Mouse (Mus musculus) embryo, embryonic 9.5 days (tissue): ENCODE data around the gene Gper1.
A peak's percentile ranks its signal among the peaks of the same experiment; 100 is the strongest.

ENCODE experiments used
- DNase-seq: peaks from one replicate; pipeline ENCODE4 v3.0.0-alpha.2; 2017; ENCODE audit errors: extremely low spot score

Gper1 gene

DNA sequence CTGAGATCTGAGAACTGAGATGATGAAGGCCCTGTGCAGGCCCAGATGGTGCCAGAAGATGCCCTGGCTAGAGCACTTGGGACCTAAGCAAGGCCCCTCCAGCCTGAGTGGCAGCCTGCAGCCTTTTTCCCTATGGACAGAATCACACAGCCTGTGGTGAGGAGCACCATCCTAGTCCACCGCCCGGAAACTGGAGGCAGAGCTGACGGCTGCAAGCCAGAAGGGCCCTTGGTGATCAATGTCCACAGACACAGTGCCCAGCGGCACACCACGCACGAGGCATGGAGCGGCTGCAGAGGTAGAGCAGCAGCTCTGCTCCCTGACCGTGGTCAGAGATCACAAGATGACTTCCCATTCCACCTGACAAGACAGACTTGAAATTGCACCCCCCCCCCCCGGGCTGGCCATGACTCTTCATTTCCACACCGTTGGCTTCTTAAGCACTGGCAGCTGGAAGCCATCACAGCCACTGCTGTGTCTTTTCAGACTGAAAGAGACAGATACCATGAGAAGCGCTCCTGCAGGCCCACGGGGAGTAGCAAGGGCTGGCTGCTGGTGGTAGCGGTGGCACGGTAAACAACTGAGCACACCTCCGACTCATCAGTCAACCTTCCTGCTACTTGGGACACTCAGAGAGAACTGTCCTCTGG, 11.2 kb upstream of the Gper1 start:
- no peak for DNase-seq

DNA sequence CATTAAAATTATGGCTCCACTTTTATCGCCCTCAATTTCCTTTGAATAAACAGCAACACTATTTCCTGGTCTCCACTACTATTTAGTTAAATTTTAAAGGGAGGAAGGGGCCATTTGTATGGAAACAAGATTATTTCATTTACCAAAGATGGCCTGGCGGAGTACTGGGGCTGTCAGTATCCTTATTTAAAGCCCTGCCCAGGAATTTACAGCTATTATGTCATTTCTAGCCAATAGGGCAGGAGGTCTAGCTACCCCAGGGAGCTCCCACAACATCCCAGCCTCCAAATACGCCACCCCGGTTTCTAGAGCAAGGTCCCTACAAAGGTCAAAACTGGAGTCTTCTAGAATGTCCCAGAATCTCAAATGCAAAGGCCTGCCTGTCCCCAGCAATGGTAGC, 9.4 kb upstream of the Gper1 start:
- DNase-seq = no peak

GRCm38 (mm10) chr5:139415001-139415400, 8.0 kb upstream of the Gper1 start:
- DNase-seq = no peak

GRCm38 (mm10) chr5:139416942-139417341, 6.0 kb upstream of the Gper1 start:
- peak; percentile 21 for DNase-seq

DNA sequence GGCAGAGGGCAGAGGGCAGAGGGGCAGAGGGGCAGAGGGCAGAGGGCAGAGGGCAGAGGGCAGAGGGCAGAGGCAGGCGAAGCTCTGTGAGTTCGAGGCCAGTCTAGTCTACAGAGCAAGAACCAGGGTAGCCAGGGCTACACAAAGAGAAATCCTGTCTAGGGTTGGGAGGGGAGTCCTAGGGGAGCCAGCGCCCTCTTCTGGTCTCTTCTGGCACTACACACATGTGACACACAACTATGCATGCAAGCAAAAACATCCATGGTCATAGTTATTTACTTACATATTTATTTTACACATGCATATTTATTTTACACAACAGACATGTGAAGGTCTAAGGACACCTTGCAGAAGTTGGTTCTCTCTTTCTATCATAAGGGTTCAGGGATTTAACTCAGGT, 5.5 kb upstream of the Gper1 start:
- DNase-seq = no peak

DNA sequence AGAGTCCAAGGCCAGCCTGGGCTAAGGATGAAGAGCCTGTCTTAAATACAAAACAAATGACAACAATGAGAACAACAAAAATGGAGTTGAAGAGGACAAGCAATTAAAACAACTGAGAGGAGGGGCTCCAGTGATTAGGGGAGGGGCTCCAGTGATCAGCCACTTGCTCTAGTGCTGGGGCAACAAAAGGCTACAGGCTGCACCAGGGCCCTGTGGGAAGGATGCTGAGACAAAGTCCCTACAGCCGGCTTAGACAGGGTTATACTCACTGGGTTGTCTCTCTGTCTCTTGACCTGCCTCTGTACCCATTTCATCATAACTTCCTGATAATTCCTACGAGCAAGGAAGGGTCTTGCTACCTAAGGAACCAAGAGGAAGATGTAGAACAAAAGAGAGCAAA, 4.8 kb upstream of the Gper1 start:
- no peak for DNase-seq

GRCm38 (mm10) chr5:139418633-139419032, 4.3 kb upstream of the Gper1 start:
- peak; percentile 40 for DNase-seq

GRCm38 (mm10) chr5:139425198-139425597, 2.2 kb downstream of the Gper1 start:
- DNase-seq = no peak

GRCm38 (mm10) chr5:139427001-139427400, 4.0 kb downstream of the Gper1 start:
- DNase-seq = no peak

GRCm38 (mm10) chr5:139427989-139428388, 5.0 kb downstream of the Gper1 start:
- no peak for DNase-seq

DNA sequence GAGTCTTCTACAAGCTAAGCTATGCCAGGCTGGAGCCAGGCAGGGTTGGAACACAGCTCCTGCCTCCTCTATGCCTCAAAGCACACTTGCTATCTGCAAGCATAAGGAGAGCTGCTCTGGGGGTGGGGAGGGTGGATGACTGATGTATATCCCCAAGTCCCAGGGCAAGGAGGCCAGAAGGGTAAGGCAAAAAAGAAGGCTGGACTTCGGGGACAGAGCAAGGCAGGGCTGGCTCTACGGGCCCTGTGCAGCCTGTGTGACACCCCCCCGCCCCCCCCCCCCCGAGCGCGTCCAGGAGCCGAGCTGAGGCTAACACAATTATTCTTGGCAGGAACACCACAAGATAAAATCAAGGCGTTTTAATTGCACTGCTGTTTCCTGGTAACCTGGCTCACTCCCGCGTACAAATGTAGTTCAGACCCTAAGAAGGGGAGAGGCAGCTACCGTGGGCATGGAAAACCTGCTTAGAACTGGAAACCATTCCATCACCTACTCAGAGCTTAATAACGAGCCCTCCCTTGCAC, 6.9 kb downstream of the Gper1 start:
- DNase-seq = no peak

GRCm38 (mm10) chr5:139432333-139432732, 9.4 kb downstream of the Gper1 start:
- no peak for DNase-seq

DNA sequence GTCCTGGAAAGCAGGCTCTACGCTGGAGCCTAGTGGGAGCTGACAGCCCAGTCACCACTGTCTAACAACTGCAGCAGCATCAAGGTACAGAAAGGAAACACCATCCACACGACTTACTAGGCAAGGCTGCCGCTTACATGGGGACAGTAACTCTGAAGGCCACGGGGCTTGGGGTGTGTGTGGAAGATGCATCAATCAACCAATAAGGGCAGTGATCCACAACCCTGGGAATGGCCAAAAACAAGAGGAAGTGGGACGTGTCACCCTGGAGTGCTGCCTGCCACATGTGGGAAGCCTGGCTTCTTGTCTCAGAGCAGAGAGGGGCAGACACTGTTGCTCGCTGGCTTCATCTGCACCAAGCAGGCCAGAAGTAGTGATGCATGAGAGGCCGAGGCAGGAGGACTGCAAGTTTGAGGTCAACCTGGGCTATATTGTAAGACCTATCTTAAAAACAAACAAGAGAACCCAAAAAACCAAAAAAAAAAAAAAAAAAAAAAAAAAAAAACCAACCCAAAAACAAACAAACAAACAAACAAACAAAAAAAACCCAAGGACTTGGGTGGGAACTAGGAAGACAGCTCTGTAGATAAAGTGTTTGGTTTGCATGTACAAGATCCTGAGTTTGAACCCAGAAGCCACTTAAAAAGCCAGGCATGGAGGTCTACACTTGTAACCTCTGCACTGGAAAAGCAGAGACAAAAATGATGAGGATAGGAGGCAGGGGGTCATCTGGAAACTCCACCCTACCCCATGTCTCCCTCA, 10.0 kb downstream of the Gper1 start:
- no peak for DNase-seq

GRCm38 (mm10) chr5:139433842-139434568, 11.1 kb downstream of the Gper1 start:
- no peak for DNase-seq

GRCm38 (mm10) chr5:139434940-139435339, 12.0 kb downstream of the Gper1 start:
- peak; percentile 26 for DNase-seq

DNA sequence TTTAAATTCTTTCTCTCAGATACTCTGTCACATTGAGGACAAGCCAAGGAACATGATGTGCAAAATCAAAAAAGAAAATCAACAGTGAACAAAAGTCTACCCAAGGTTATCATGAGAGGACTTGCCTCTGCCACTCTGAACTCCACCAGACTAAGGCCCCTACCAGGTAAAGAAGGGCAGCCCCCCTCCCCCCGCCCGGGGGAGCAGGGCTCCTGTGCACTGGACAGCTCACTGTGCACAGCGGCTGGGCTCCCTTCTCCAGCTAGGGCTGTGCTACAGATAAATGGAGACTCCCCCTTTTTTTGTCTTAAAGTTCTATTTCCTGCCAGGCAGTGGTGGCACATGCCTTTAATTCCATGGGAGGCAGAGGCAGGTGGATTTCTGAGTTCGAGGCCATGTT, 14.8 kb downstream of the Gper1 start:
- DNase-seq = no peak

- DNase-seq = no peak
These were observed 15.5 kb downstream of the Gper1 start for GRCm38 (mm10) chr5:139438440-139438839.

DNA sequence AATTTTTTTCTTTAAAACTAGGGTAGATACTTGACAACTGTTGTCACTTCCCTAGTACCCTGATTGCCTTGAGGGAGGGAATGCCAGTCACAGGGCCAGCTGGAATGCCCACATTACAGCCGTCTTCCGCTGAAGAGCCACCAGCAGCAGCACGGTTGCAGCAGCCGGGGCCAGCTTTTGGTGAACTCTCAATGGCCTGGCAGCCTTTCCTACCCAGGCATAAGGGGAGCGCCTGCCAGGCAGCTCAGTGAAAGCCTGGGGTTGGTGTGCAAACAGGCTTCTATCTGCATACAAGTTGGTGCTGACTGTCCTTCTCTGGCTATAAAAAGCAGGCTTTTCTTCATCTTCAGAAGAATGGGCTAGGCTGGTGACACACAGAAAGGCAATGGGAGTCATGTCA, 17.5 kb downstream of the Gper1 start:
- no peak for DNase-seq

- no peak for DNase-seq
These were observed 18.2 kb downstream of the Gper1 start for GRCm38 (mm10) chr5:139440926-139441725.

DNA sequence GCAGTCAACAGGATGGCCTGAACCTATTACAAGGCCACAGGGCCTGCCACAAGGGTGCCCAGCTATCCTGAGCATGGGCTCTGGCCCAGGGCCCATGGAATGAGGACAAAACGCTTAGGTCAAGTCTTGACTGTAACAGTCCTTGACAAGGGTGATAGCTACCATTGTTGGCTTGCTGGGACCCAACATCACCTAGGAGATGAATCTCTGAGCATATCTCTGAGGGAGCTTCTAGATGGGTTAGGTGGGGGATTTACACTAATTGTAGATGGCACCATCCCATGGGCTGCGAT, 18.7 kb downstream of the Gper1 start:
- no peak for DNase-seq

DNA sequence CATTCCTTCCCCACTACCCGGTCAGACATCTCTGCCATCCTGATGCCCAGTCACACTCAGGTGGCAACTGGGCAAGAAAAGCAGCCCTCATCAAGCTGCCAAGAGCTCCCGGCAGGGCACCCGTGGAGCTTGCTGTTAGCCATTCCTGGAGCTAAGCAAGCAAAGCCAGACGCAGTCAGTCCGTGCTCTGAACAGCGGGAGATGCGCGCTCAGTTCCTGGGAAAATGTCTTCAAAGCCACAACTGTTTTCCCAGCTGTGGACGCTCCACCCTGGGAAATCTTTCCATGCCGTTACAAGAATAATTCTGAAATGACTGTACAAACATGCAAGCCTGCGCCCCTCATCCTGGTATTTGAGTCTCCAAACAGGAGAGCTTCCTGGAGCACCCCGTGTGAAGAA, 19.5 kb downstream of the Gper1 start:
- DNase-seq = no peak

- DNase-seq = no peak
These were observed 20.0 kb downstream of the Gper1 start for GRCm38 (mm10) chr5:139442962-139443361.
